Mouse (Mus musculus) liver, adult 2 months (tissue): Measurements from ENCODE around the gene Ccn6.

ENCODE experiments used
- CTCF ChIP-seq: fragments of 200-500 bp; IDR thresholded peaks from 2 replicates; pipeline ENCODE4 v1.5.1; 2011; ENCODE audit warnings: low read depth, low read length, control low read depth
- POLR2A ChIP-seq: fragments of 200-500 bp; IDR thresholded peaks from 2 replicates; pipeline ENCODE4 v1.6.1; 2011; ENCODE audit warnings: low read length, control low read depth; ENCODE audit not compliant: insufficient read depth; ENCODE audit errors: extremely low read depth

DNA sequence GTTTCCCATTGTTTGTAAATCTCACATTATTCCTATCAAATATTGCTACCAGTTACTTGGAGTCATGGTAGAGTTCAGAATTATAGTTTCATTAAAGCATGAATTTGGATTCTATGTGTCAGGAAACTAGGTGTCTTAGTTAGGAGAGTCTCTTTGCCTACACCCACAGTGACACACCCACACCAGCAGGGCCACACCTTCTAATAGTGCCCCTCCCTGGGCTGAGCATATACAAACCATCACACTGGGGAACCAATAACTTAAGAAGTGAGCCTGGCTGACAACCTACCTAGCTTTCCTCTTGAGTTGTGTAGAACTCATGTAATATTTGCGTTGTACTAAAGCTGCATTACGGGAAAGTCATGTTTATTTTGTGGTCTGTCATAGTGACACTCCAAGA, 22.2 kb downstream of the Ccn6 start:
- TF ChIP-seq CTCF (no peak), POLR2A (no peak)
